In the genomic region with DNA sequence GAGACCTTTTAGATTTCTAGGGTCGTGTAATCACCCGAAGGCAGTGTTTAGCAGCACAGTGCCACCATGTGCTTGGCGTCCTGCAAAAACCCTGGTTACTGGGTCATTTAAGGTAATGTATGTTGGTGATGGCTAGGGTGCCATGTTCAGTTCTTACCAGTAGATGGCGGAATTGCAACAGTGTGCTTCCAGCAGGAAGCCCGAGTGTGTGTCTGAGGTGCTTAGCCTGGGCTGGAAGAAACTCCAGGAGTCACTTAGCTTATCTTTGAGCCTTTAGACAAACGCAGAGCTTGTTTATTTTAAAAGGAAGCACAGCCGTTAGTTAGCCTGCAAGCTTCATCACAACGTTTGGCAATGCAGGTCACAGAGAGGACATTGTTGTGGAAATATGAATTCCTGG, we compare ENCODE assay signal across 8 mouse cellular contexts. TPM values are rescaled to one million over a fixed set of nuclear protein-coding genes. Genes with fewer than 3 reads are reported as not detected.
DNase-seq lines count a peak whose midpoint lies in the region; ATAC-seq and TF ChIP-seq lines count a peak whose summit lies in the region.

No protein-coding gene starts in this region.

- H3K4me2 ChIP-seq in midbrain, embryonic 11.5 days: no peak overlapping the region
- no peak overlapping the region for H3K4me2 ChIP-seq in midbrain, embryonic 15.5 days

- H3K9me3 ChIP-seq in midbrain, embryonic 11.5 days (ENCODE audit: control insufficient read depth, low read length): no peaks in the 10 kb centered on the region
- 0 out of 2 replicates have a peak, but pooled peaks cover 2% of the 10 kb centered on the region for H3K9me3 ChIP-seq in midbrain, embryonic 15.5 days

- no peak overlapping the region for H3K4me3 ChIP-seq in midbrain, embryonic 11.5 days (ENCODE audit: low read depth, low read length)
- H3K4me3 ChIP-seq in midbrain, embryonic 15.5 days: no peak overlapping the region
- H3K4me3 ChIP-seq in left cerebral cortex, adult 2 months: no peak overlapping the region

- H3K4me1 ChIP-seq in midbrain, embryonic 11.5 days (ENCODE audit: control insufficient read depth, insufficient read depth, low read length): no peaks in the 10 kb centered on the region
- no peaks in the 10 kb centered on the region for H3K4me1 ChIP-seq in midbrain, embryonic 15.5 days

- H3K27ac ChIP-seq in midbrain, embryonic 11.5 days (ENCODE audit: low read depth, low read length): no peak overlapping the region
- H3K27ac ChIP-seq in midbrain, embryonic 15.5 days: no peak overlapping the region
- H3K27ac ChIP-seq in left cerebral cortex, adult 2 months: no peak overlapping the region

- H3K36me3 ChIP-seq in midbrain, embryonic 11.5 days (ENCODE audit: control insufficient read depth, insufficient read depth, low read length): no peaks in the 10 kb centered on the region
- H3K36me3 ChIP-seq in midbrain, embryonic 15.5 days (replicated peaks): no peaks in the 10 kb centered on the region

- intact Hi-C loops in left cerebral cortex, adult 2 months (cut with DNase I): loop anchor here (1.0 to 2.0 kb wide), 2 partner anchors 179 to 536 kb away; a partner anchor contains a TSS

- peak; percentile 62; the same call in 1 of the 2 replicates for ATAC-seq in midbrain, embryonic 11.5 days (ENCODE audit: low FRiP score)
- ATAC-seq in midbrain, embryonic 15.5 days (replicated peaks): no peak
- peak; percentile 98 for ATAC-seq in megakaryocyte, adult 5-6 weeks (ENCODE audit: poor library complexity, severe bottlenecking)

- no peaks in the 10 kb centered on the region for H3K27me3 ChIP-seq in midbrain, embryonic 11.5 days (ENCODE audit: control insufficient read depth, insufficient read depth, low read length)
- H3K27me3 ChIP-seq in midbrain, embryonic 15.5 days (replicated peaks): no peaks in the 10 kb centered on the region

- peak; percentile 97 for DNase-seq in midbrain, embryonic 11.5 days (ENCODE audit: low spot score, missing footprints)
- peak; percentile 80 to 90 for DNase-seq in cerebellum, postnatal 36 days
- DNase-seq in gastrocnemius, adult 8-10 months (ENCODE audit: low spot score in 2 of 2): peak; percentile 60 to 62
- peak; percentile 91 for DNase-seq in induced T-regulatory cell, adult 2 months (ENCODE audit: low read depth)
- DNase-seq in left cerebral cortex, adult 2 months (ENCODE audit: extremely low spot score in 1 of 2, low spot score in 2 of 2): peak; percentile 77 to 78
- peak; percentile 84 for DNase-seq in skeletal muscle tissue, adult 2 months (ENCODE audit: low read depth, low spot score)

- TF ChIP-seq CTCF in left cerebral cortex, adult 2 months (IDR thresholded peaks at IDR 0.05): peak; percentile 97

- no peak overlapping the region for H3K9ac ChIP-seq in midbrain, embryonic 11.5 days (ENCODE audit: low read length)
- H3K9ac ChIP-seq in midbrain, embryonic 15.5 days: no peak overlapping the region

- 5% methylated on average over 8 of the region's 8 CpGs for WGBS in midbrain, embryonic 11.5 days
- 3% methylated on average over 8 of the region's 8 CpGs for WGBS in midbrain, embryonic 15.5 days

RNA-seq across cellular contexts. Expression of a gene that starts 17.7 kb away (rescaled TPM):
- polyA plus RNA-seq in midbrain, embryonic 11.5 days (2014; fragmentation: Nextera tagmentation; extraction: Ambion mirVana): 1.5 and 1.7 TPM in 2 replicates
- 0.72 and 0.80 TPM in 2 replicates for polyA plus RNA-seq in midbrain, embryonic 15.5 days (2015; fragmentation: Nextera tagmentation; extraction: Ambion mirVana)
- under 1 TPM; 0.36 to 0.70 (median 0.54) TPM for total RNA-seq in gastrocnemius, adult 8-10 months (2022)
- 1 to 10 TPM; 2.9 to 3.4 TPM for total RNA-seq in left cerebral cortex, adult 2 months (2021)
- 7.1 and 8.6 TPM in 2 replicates for total RNA-seq in megakaryocyte, adult 5-6 weeks (2015)
- 20.6 and 23.8 TPM in 2 replicates for total RNA-seq in megakaryocyte, adult 5-6 weeks (2017)

RNA-seq across cellular contexts. Expression of a gene that starts 39.7 kb away (rescaled TPM):
- polyA plus RNA-seq in midbrain, embryonic 11.5 days (2014; fragmentation: Nextera tagmentation; extraction: Ambion mirVana): 1.1 and 1.7 TPM in 2 replicates
- 2.6 and 6.2 TPM in 2 replicates for polyA plus RNA-seq in midbrain, embryonic 15.5 days (2015; fragmentation: Nextera tagmentation; extraction: Ambion mirVana)
- 1 to 10 TPM; 7.5 to 9.2 (median 8.3) TPM for total RNA-seq in gastrocnemius, adult 8-10 months (2022)
- 10 to 100 TPM; 21.3 to 24.5 TPM for total RNA-seq in left cerebral cortex, adult 2 months (2021)
- 0.11 TPM in 1 of 2 replicates, not detected in the other for total RNA-seq in megakaryocyte, adult 5-6 weeks (2015)
- 0.08 TPM in 1 of 2 replicates, not detected in the other for total RNA-seq in megakaryocyte, adult 5-6 weeks (2017)

RNA-seq across cellular contexts. Expression of a gene that starts 39.7 kb away (rescaled TPM):
- polyA plus RNA-seq in midbrain, embryonic 11.5 days (2014; fragmentation: Nextera tagmentation; extraction: Ambion mirVana): 59.0 and 65.9 TPM in 2 replicates
- 34.7 and 41.4 TPM in 2 replicates for polyA plus RNA-seq in midbrain, embryonic 15.5 days (2015; fragmentation: Nextera tagmentation; extraction: Ambion mirVana)
- 10 to 100 TPM; 27.6 to 31.0 (median 29.0) TPM for total RNA-seq in gastrocnemius, adult 8-10 months (2022)
- 10 to 100 TPM; 55.9 to 57.7 TPM for total RNA-seq in left cerebral cortex, adult 2 months (2021)
- 49.4 and 51.3 TPM in 2 replicates for total RNA-seq in megakaryocyte, adult 5-6 weeks (2015)
- total RNA-seq in megakaryocyte, adult 5-6 weeks (2017): 45.1 and 52.1 TPM in 2 replicates

Comparison
In these comparisons a context has a peak if more than half of its experiments do, and no peak if none do; other contexts are left out.
1. RNA of a gene that starts 39.7 kb away (total RNA-seq): 21.3 to 24.5 TPM in left cerebral cortex, adult 2 months and 7.5 to 9.2 TPM in gastrocnemius, adult 8-10 months; 0.08 to 0.11 TPM in megakaryocyte, adult 5-6 weeks; every median in the first group is over 4 times any median in the second.
2. Peak in every context shown above with its lines, with median percentiles within 50 percentile points of each other: DNase-seq.